Mouse (Mus musculus) G1E (cell line): ENCODE data around the gene Fkbp14. TPM values are rescaled to one million over a fixed set of nuclear protein-coding genes. Genes with fewer than 3 reads are reported as not detected.

ENCODE experiments used
- ATAC-seq: 2 replicates; pipeline ENCODE4 v1.8.0; 2016; ENCODE audit warnings: mild to moderate bottlenecking; ENCODE audit not compliant: insufficient number of reproducible peaks, poor library complexity, low FRiP score, severe bottlenecking; ENCODE audit errors: extremely low read depth
- DNase-seq: peaks from one replicate; pipeline ENCODE4 v3.0.0; 2012; ENCODE audit warnings: low spot score
- H3K27me3 ChIP-seq: 2 replicates; pipeline ENCODE4 v1.6.1; 2012; ENCODE audit warnings: mild to moderate bottlenecking, low read length, inconsistent platforms; ENCODE audit not compliant: insufficient read depth
- H3K36me3 ChIP-seq: replicated peaks from 2 replicates; pipeline ENCODE3; 2012; ENCODE audit warnings: mild to moderate bottlenecking, inconsistent platforms
- H3K4me1 ChIP-seq: 2 replicates; pipeline ENCODE4 v1.6.1; 2012; ENCODE audit warnings: low read depth, low read length, inconsistent platforms, mixed read lengths; ENCODE audit not compliant: insufficient read depth
- H3K4me3 ChIP-seq: 2 replicates; pipeline ENCODE4 v1.5.1; 2012; ENCODE audit warnings: low read depth, mild to moderate bottlenecking, inconsistent platforms, low read length, moderate library complexity, mixed read lengths
- H3K9me3 ChIP-seq: replicated peaks from 2 replicates; pipeline ENCODE4 v1.6.1; 2012; ENCODE audit warnings: inconsistent platforms
- CTCF ChIP-seq: IDR thresholded peaks from 2 replicates; pipeline ENCODE4 v1.5.1; 2012; ENCODE audit warnings: low read depth, low read length, inconsistent platforms, mixed read lengths
- GATA1 ChIP-seq: IDR thresholded peaks from 2 replicates; pipeline ENCODE4 v1.6.1; 2012; ENCODE audit warnings: borderline replicate concordance, low read length, inconsistent platforms, mixed read lengths
- GATA2 ChIP-seq: IDR thresholded peaks from 2 replicates; pipeline ENCODE4 v1.6.1; 2012; ENCODE audit warnings: low read depth, low read length, inconsistent platforms, borderline replicate concordance
- POLR2AphosphoS5 ChIP-seq: IDR thresholded peaks from 2 replicates; pipeline ENCODE4 v1.6.1; 2012; ENCODE audit warnings: low read depth, low read length, inconsistent platforms; ENCODE audit not compliant: insufficient replicate concordance
- TAL1 ChIP-seq: conservative IDR thresholded peaks from 2 replicates; pipeline ENCODE4 v1.6.1; 2012; ENCODE audit warnings: low read depth, low read length, inconsistent platforms, mixed read lengths
- polyA plus RNA-seq: library from polyadenylated mRNA; stranded (reverse); fragments of >175 nt; gene quantifications from 2 replicates; pipeline ENCODE4 v1.2.3, GENCODE M21; 2012
- total RNA-seq, 2 experiments: library from RNA; stranded (forward) in 1 of 2; stranded (reverse) in 1 of 2; fragments of 200-1000 nt in 1 of 2; fragments of >200 nt in 1 of 2; fragmentation: Nextera tagmentation in 1 of 2; gene quantifications; 2 replicates each; pipeline ENCODE4 v1.2.3; 2014 to 2017

Gene Fkbp14
- total and polyA plus RNA-seq, 3 experiments: 0.11 to 6.7 (median 2.5) TPM

DNA sequence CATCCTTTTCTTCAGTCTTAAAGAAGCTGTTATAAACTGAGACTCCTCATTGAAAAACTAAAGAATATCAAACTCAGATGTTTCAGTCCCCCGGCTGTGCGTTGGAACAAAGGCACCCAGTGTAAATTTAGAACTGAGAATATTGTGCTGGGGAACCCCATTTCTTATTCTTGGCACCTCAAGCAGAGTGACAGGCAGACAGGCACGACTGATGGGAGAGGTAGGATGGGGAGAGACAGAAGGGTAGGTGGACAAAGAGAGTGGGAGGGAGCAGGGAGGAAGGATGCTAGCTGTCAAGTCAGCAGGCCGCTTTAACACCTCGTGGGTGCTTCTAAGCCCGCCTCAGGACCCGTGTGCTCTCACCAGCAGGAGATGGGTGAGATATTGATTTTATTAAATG lies 54.3 kb downstream of the Fkbp14 start:
- ATAC-seq (no peak), DNase-seq (no peak)
- Histone ChIP-seq H3K4me1 (no peaks in the 10 kb centered on the region), H3K4me3 (no peak overlapping the region), H3K36me3 (no peaks in the 10 kb centered on the region), H3K27me3 (peaks cover 3% of the 10 kb centered on the region; the same call in 1 of the 2 replicates), H3K9me3 (no peaks in the 10 kb centered on the region)
- TF ChIP-seq GATA2 (no peak), POLR2AphosphoS5 (no peak), GATA1 (no peak), TAL1 (no peak), CTCF (no peak)

DNA sequence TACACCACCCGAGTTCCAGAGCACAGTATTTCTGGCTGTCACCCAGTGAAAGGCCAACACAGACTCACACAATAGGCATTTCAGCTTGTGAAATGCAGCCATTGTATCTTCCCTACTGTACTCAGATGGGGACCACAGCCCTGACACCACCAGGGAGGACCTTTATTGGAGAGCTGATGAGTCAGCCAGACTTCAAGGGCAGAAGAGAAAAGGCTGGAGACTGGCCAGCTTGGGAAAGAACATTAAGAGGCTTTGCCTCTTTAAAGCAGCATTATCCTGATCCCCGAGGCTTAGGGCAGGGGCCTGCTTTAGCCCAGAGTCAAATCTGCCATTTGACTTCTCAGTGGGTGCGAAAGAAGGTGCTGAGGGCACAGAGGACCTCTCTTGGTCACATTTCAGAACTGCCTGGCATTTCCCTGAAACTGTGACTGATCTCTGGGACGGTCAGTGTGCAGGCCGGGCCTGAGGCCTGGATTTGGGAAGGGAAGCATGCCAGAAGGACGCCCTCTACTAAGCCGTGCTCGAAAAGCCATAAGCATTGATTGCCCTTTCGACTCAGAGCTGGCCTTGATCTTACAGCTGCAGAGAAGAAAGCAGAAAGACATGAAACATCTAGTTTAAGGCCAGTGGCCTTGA lies 56.7 kb downstream of the Fkbp14 start:
- no peaks in the 10 kb centered on the region for H3K4me1 ChIP-seq
- no peak for DNase-seq
- TF ChIP-seq GATA2 (no peak), TAL1 (no peak)
- no peak overlapping the region for H3K4me3 ChIP-seq
- no peaks in the 10 kb centered on the region for H3K36me3 ChIP-seq
- H3K9me3 ChIP-seq: no peaks in the 10 kb centered on the region
- ATAC-seq: no peak
- peaks cover 3% of the 10 kb centered on the region; the same call in 1 of the 2 replicates for H3K27me3 ChIP-seq

DNA sequence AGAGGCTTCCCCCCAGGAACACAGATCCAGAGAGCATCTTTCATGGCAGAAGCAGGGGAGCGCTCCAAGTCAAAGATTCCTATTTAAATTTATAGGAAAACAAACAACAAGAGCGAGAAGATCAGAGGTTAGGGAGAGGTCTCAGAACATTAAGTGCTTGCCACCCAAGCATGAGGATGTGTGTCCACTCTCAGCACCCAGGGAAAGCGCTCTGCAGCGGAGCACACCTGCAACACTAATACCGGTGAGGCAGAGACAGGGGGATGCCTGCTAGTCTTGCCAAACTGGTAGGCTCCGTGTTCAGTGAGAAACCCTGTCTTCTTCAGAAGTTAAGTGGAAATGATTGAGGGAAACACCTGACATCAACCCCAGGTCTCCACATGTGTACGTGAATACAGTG lies 57.7 kb downstream of the Fkbp14 start:
- no peaks in the 10 kb centered on the region for H3K9me3 ChIP-seq
- TF ChIP-seq CTCF: no peak
- TF ChIP-seq GATA1: no peak
- TF ChIP-seq GATA2: no peak
- no peaks in the 10 kb centered on the region for H3K36me3 ChIP-seq
- no peak for ATAC-seq
- H3K27me3 ChIP-seq: peaks cover 3% of the 10 kb centered on the region; the same call in 1 of the 2 replicates
- H3K4me1 ChIP-seq: no peaks in the 10 kb centered on the region
- H3K4me3 ChIP-seq: no peak overlapping the region
- DNase-seq: no peak

DNA sequence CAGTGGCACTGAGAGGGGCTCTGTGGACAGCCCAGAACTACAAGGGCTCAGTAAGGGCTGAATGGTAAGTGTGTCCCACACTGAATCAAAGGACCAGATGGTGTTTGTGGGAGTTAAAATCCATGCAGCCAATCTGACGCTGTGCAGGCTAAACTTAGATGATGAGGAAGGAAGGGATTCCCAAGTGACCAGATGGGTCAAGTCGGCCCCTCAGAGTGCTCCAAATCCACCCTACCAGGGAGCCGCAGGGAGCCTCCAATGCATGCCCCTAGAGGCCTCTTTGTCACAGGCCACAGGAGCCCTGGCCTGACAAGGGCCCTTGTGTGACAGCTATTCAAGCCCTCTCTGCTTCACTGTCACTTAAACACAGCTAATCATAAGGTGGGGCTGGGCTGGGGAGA lies 58.3 kb downstream of the Fkbp14 start:
- ATAC-seq (no peak), DNase-seq (no peak)
- no peaks in the 10 kb centered on the region for H3K4me1 ChIP-seq
- H3K9me3 ChIP-seq: no peaks in the 10 kb centered on the region
- TF ChIP-seq TAL1 (no peak), GATA2 (no peak), CTCF (no peak), GATA1 (no peak), POLR2AphosphoS5 (no peak)
- H3K27me3 ChIP-seq: peaks cover 3% of the 10 kb centered on the region; the same call in 1 of the 2 replicates
- H3K36me3 ChIP-seq: no peaks in the 10 kb centered on the region
- H3K4me3 ChIP-seq: no peak overlapping the region

DNA sequence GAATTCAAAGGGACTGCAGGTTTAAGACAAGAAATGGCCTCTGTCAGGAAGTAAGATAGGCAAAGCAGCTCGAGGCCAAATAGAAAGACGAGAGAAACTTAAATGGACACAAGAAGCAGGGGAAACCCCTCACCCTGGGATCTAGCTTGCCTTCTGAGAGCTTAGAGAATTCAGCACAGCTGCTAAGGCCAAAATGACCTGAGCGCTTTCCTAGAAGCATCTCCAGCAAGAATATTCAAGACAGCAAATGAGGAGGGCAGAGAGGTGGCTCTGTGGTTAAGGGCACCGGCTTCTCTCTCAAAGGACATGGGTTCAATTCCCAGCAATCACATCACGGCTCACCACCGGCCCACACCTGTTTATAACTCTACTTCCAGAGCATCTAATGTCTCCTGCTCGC lies 60.1 kb downstream of the Fkbp14 start:
- DNase-seq (no peak), ATAC-seq (no peak)
- Histone ChIP-seq H3K4me3 (no peak overlapping the region), H3K4me1 (no peaks in the 10 kb centered on the region), H3K9me3 (no peaks in the 10 kb centered on the region), H3K36me3 (no peaks in the 10 kb centered on the region), H3K27me3 (peaks cover 3% of the 10 kb centered on the region; the same call in 1 of the 2 replicates)
- TF ChIP-seq TAL1 (no peak), POLR2AphosphoS5 (no peak), GATA2 (no peak), CTCF (no peak), GATA1 (no peak)

DNA sequence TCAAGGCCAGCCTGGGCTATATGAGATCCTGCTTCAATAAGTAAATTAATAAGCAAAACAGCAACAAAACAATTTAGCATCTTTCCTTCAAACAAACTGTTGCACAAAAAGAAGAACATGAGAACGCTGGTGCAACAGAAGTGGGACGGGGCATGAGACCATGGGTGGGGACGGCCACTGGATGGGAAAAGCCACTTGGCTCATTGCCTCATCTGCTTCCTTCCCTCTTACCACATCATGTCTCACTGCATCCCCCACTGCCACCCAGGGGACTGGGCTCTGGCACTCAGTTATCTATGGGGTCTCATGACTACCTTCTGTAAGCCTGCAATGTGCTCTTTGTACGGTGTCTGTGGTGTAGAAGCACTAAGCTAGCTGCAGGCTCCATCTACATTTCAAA lies 61.6 kb downstream of the Fkbp14 start:
- ATAC-seq (no peak), DNase-seq (no peak)
- Histone ChIP-seq H3K4me3 (no peak overlapping the region), H3K36me3 (no peaks in the 10 kb centered on the region), H3K4me1 (no peaks in the 10 kb centered on the region), H3K27me3 (peaks cover 3% of the 10 kb centered on the region; the same call in 1 of the 2 replicates), H3K9me3 (no peaks in the 10 kb centered on the region)
- no peak for TF ChIP-seq TAL1
- TF ChIP-seq GATA1: no peak
- no peak for TF ChIP-seq GATA2
- TF ChIP-seq CTCF: no peak
- no peak for TF ChIP-seq POLR2AphosphoS5

DNA sequence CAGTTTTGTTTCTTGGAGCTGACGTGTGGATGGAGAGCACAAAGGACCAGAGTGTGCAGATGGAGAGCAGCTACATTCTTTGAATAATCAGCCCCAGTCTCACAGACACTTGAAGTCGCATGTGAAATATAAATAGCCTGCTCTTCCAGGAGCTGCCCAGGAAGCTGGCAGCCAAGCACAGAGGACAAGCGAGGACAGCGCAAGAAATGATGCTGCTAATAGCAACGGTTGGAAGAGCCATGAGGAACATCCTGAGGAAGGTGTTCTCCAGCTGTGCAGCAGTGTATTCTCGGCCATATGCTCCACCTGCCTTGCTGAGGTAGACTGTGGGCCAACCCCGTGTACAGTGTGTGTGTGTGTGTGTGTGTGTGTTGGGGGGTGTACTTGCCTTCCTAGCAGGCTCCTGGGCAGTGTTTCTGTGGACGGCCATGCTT lies 66.0 kb downstream of the Fkbp14 start:
- Histone ChIP-seq H3K4me1 (no peaks in the 10 kb centered on the region), H3K36me3 (no peaks in the 10 kb centered on the region), H3K4me3 (no peak overlapping the region), H3K27me3 (no peaks in the 10 kb centered on the region), H3K9me3 (no peaks in the 10 kb centered on the region)
- ATAC-seq: no peak
- TF ChIP-seq TAL1 (no peak), GATA2 (no peak)
- DNase-seq: no peak
